Mouse (Mus musculus) MN1 (cell line): ENCODE data around the gene Zcchc14.
A peak's percentile ranks its signal among the peaks of the same experiment; 100 is the strongest.

Experiments
- DNase-seq: peaks from one replicate; pipeline ENCODE4 v3.0.0-alpha.2; 2016; ENCODE audit warnings: low spot score

Zcchc14 gene

DNA sequence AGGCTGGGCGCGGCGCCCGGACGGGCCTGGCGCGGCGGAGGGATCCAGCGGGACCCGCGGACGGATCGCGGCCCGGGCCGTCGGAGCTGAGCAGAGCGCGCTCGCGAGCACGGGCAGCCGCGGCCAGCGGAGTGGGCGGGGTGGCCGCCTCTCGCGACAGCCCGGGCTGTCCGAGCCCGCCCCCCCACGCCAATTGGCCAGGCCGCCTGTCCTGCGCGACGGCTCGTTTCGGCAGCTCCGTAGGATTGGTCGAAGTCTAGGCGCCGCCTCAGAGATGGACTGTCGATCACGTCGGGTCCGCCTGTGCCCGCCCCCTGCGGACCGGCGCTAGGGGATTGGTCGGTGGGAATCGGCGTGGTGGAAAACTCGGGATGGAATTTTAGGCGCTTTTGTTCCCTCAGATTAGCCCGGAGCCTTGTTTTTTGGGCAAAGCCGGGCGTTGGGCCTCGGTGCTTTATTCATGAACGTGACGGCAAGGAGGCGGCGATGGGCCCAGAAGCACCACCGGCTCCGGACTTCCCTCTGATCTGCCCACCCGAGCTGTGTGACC, at the start of gene Zcchc14:
TSS of gene Zcchc14 (minus strand) at position 128 of the 550 bp plus-strand sequence.
- peak; percentile 100 for DNase-seq

DNA sequence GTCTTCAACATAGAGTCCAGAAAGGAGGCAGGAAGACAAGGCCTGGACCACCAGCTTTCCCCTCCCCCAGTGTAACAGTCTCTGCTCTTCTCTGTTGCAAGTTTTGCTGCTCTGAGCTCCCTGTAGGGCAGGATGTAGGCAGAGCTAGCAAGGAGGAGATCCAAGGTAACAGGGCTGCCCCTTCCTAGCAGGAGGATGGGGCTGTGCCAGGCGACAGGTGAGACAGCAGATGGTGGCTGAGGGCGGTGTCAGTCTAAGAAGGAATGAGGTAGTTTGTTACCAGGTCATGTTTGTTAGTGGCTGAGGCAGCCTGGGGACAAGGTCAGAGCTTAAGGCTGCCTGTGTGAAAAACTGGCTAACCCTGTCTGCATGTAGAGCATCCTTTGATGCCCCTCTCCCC, 47.2 kb upstream of the Zcchc14 start:
- no peak for DNase-seq

GRCm38 (mm10) chr8:121698615-121699101, 46.0 kb upstream of the Zcchc14 start:
- peak; percentile 64 for DNase-seq

- DNase-seq = peak; percentile 88
Observed at GRCm38 (mm10) chr8:121697735-121698614, 45.3 kb upstream of the Zcchc14 start.

DNA sequence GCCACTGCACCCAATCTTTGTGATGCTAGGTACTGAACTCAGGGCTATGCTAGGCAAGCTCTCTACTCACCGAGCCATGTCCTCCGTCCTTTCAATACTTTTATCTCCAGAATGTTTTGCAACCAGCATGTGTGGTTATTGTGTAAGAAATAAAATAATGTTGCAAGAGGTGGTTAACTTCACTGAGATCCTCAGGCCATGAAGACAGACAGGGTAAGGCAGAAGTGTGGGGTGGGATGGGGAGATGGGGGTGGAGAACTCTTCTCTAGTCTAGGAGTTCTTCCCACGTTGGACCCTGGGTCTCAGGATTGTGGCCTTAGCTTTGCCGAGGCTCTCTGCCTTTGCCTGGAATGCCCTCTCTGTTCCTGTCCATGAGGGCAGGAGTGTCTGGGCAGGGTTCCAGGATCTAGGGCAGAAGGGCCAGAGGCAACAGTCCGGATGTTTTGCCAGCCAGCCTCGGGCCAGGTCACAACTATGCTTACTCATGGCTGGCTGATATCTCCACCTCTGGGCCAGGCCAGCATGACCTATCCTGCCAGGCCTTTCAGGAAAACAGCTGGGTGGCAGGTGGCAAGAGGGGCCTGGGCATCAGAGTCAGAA, 43.0 kb upstream of the Zcchc14 start:
- DNase-seq = peak; percentile 92

DNA sequence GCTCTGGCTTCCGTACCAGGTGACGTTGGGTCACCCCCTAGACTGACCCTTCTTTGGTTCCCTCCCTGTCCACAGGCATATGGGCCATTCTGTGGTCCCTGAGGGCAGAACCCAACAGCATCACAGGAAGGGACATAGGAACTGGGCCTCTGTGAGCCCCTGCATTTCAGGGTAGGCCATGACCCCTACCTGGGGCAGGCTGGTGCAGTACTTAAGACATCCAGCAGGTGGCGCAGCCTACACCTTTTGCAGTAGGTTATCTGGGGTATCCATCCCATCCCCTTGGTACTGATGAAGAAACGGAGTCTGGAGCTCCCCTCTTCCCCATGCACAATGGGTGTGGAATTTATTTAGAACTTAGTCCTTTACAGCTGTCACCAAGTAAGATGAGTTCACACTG, 41.8 kb upstream of the Zcchc14 start:
- DNase-seq = peak; percentile 67

DNA sequence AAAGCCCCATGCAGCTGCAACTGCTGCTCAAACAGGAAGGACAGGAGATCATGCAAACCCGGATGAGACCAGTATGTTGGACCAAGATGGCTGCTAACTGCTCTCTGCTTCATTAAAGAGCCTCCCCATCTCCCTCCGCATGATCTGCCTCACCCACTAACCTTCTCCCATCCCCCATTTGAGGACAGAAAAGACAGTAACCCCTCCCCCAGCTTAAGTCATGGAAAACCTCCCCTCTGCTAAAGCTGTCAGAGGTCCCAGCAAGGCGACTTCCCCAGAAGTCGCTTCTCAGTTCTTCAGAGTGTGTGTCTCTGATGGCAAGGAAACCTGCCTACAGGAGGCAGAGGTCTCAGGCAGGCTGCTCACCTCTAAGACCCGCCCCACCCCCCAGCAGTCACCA, 35.8 kb upstream of the Zcchc14 start:
- DNase-seq = no peak

DNA sequence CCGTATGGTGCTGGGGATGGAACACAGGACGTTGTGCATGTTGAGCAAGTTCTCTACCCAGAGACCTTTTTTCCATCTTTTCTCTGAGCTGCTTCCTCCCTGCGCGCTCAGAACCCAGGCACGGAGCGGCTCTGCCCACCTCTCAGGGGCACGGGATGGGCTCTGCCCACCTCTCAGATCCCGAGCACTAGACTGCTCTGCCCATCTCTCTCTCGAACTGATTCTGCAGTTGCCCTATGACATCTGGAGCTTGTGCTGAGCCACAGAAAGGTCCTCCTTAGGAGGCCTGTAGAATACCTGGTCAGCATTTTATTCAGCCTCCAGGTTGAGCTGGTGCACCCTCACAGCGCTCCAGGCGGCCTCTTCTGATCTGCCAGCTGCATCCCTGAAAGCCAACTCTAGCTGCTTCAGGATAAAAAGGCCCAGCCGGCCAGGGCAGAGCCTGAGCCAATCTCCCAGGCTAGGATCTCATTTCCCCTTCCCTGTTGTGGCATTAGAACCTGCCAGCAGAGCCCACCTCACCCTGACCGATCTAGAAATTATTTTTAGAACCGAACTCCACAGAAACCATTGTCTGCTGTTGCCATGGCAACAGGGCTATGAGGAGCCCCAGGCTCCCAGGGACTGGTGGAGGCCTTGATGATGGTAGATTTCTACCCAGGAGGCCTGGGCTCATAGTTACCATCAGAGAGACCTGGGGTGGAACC, 34.9 kb upstream of the Zcchc14 start:
- DNase-seq = peak; percentile 71

DNA sequence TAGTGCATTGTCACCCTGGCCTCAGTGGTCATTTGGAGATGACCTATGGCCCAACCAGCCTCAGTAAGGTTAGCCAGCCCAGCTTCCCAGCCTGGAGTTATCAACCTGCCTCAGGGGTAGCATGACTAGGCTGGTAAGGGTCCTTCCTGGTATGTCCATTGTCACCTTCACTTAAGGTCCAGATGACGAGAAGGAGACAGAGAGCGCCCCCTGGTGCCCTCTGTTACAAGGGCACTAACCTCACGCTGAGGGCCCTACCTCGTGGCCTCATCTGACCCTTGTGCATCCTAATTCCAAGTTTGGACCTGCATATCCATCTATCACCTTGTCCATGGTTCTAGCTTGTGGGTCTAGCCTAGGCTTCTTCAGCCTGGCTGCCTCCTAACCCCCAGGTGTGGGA, 32.7 kb upstream of the Zcchc14 start:
- DNase-seq = peak; percentile 79

- DNase-seq = no peak
Observed at GRCm38 (mm10) chr8:121683083-121683832, 30.6 kb upstream of the Zcchc14 start.

GRCm38 (mm10) chr8:121681457-121681856, 28.8 kb upstream of the Zcchc14 start:
- DNase-seq = no peak

GRCm38 (mm10) chr8:121680896-121681295, 28.2 kb upstream of the Zcchc14 start:
- no peak for DNase-seq

DNA sequence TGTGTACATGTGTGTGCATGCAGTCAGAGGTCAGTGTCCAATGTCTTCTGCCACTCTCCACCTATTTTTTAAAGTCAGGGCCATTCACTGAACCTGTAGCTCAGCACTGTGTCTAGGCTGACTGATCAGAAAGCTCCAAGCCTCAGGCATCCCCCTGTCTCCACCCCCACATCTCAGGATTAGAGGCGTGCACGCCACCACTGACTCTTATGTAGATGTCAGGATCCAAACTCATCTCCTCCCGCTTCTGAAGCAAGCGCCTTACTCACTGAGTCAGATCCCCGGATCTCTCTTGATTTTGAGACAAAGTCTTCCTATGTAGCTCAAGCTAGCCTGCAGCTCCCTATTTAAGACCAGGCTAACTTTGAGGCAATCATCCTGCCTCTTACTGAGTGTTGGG, 26.0 kb upstream of the Zcchc14 start:
- no peak for DNase-seq

GRCm38 (mm10) chr8:121675701-121676100, 23.0 kb upstream of the Zcchc14 start:
- DNase-seq = peak; percentile 41

DNA sequence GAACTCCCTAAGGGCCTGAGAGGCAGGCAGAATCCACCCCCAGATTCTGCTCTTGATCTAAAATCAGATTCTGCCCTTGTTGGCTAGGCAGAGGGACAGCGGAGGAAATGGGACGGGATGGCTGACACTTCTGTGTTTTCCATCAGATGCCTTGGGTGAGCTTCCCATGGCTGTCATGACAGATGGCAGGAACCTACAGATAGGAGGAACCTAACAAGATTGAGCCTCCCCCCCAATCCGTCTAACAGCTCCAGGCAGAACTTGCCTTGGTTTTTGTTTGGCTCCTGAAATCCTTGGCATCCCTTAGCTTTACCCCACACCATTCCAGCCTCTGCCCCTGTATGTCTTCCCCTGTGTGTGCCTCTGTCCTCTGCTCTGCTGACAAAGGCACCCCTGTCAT, 22.5 kb upstream of the Zcchc14 start:
- no peak for DNase-seq

GRCm38 (mm10) chr8:121674524-121674923, 21.8 kb upstream of the Zcchc14 start:
- DNase-seq = no peak

DNA sequence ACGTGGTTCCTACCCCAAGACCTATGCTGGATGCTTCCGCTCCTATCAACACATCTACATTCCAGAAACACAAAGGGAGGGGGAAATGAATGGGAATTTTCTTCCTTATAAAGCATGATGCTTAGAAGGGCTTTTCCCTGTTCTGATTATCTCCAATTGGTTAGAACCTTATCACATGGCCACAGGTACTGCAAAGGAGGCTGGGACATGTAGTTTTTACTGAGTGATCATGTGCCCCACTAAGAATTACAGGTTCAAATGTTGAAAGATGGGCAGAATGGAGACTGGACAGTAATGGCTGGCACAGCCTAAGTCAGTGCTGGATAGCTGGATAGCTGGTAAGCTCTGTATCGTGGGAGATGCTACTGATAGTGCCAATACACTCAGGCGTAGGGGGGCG, 21.2 kb upstream of the Zcchc14 start:
- peak; percentile 54 for DNase-seq

- no peak for DNase-seq
Observed at GRCm38 (mm10) chr8:121673153-121673552, 20.5 kb upstream of the Zcchc14 start.

- DNase-seq = peak; percentile 93
Observed at GRCm38 (mm10) chr8:121669208-121669607, 16.5 kb upstream of the Zcchc14 start.

GRCm38 (mm10) chr8:121668553-121668952, 15.9 kb upstream of the Zcchc14 start:
- peak; percentile 83 for DNase-seq

GRCm38 (mm10) chr8:121667936-121668500, 15.3 kb upstream of the Zcchc14 start:
- DNase-seq = peak; percentile 82
